In the genomic region with DNA sequence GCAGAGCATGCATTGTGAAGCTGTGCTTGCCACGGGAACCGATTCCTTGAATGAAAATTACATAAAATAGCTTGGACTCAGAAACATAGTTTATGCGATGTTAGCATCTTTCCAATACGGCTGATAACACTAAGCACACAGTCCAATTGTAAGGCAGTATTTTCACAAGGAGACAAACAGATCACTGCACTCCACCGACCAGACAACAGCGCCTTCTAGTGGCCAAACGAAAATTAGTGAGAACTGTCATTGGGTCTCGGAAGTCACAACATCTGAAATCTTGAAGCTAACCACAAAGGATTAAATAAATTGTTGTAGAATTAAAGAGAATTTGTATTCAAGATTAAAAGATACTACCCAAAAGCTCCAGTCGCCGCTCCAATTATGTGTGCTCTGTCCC, we compare ENCODE assay signal across 8 mouse cellular contexts. TPM values are rescaled to one million over a fixed set of nuclear protein-coding genes. Genes with fewer than 3 reads are reported as not detected.
DNase-seq lines count a peak whose midpoint lies in the region; ATAC-seq lines count a peak whose summit lies in the region.

No protein-coding gene starts in this region.

- ATAC-seq in common myeloid progenitor, adult 5-6 weeks (replicated peaks; ENCODE audit: low read depth, poor library complexity, severe bottlenecking), result peak; percentile 71
- peak; percentile 73 for ATAC-seq in megakaryocyte progenitor cell, adult 5-6 weeks (replicated peaks; ENCODE audit: poor library complexity)

- peak; percentile 28 to 54 for DNase-seq in heart, adult 9 months (ENCODE audit: low spot score in 2 of 2)
- DNase-seq in heart, adult 11 months, result no peak
- DNase-seq in adipocyte (ENCODE audit: low spot score), result peak; percentile 76
- DNase-seq in gastrocnemius, postnatal 25 days, result peak; percentile 19
- DNase-seq in layer of hippocampus, postnatal 10 days (ENCODE audit: low spot score in 2 of 2), result peak; percentile 87 to 88
- peak; percentile 44 to 51 for DNase-seq in spleen, postnatal 36 days (ENCODE audit: low spot score in 2 of 2)

RNA-seq across cellular contexts. Expression of a gene that starts 4.4 kb away (rescaled TPM):
- 5.1 and 7.1 TPM in 2 replicates for total RNA-seq in common myeloid progenitor, adult 5-6 weeks (2017)
- under 1 TPM; 0.28 to 0.29 TPM for total RNA-seq in gastrocnemius, postnatal 25 days (2021)
- total RNA-seq in layer of hippocampus, postnatal 10 days (2021), result 1 to 10 TPM; 5.8 to 6.2 TPM
- total RNA-seq in megakaryocyte progenitor cell, adult 5-6 weeks (2015), result 1.6 and 1.9 TPM in 2 replicates
- total RNA-seq in megakaryocyte progenitor cell, adult 5-6 weeks (2017), result 1.4 and 3.2 TPM in 2 replicates
